ENCODE assay signal across 17 mouse cellular contexts in the genomic region with DNA sequence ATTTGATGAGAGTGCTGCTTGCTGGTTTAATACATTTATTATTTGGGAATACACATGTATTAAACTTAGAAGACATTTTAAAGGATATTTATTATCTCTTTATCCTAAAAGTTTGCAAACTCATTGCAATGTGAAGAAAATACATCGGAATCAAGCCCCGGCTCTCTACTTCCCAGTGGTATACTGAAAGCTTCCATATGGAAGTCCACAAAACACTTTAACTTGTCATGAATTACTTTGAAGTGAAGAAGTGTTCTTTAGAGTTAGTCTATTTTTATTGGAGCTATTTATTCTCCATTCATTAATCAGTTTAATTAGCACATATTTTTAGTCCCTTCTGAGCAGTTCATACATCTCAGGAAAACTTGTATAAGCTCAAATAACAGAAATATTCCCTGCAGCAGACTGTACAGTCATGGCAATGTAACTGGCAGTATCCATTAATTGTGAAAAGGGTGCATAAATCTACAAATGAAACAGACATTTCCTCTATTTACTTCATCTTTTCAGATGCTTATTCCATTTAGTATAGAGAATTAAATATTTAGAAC.
"Had no signal": no experiment of that assay in that cellular context is flagged by ENCODE, and none has a peak within 500 bp of the region (broad histone marks: within the 10 kb centered on the region; RNA-seq: fewer than 3 reads in every experiment).

No protein-coding gene starts in this region.

- ATAC-seq: liver, postnatal 0 days; lung, postnatal 0 days; midbrain, embryonic 13.5 days; midbrain, embryonic 15.5 days had no signal

- H3K4me3 ChIP-seq: lung, embryonic 15.5 days; megakaryocyte, embryonic 14.5 days; midbrain, embryonic 13.5 days; midbrain, embryonic 15.5 days; neural tube, embryonic 12.5 days; stomach, embryonic 15.5 days had no signal

- H3K4me1 ChIP-seq: lung, embryonic 15.5 days; megakaryocyte, embryonic 14.5 days; midbrain, embryonic 13.5 days; midbrain, embryonic 15.5 days; neural tube, embryonic 12.5 days; stomach, embryonic 15.5 days had no signal

- H3K9ac ChIP-seq: liver, postnatal 0 days; lung, embryonic 15.5 days; midbrain, embryonic 13.5 days; midbrain, embryonic 15.5 days; neural tube, embryonic 12.5 days; stomach, embryonic 15.5 days had no signal

- H3K27me3 ChIP-seq: lung, embryonic 15.5 days; megakaryocyte, embryonic 14.5 days; midbrain, embryonic 13.5 days; midbrain, embryonic 15.5 days; neural tube, embryonic 12.5 days; stomach, embryonic 15.5 days had no signal

- H3K27ac ChIP-seq: lung, embryonic 15.5 days; macrophage; midbrain, embryonic 13.5 days; midbrain, embryonic 15.5 days; neural tube, embryonic 12.5 days; stomach, embryonic 15.5 days; stomach, postnatal 0 days had no signal

- H3K9me3 ChIP-seq: lung, embryonic 15.5 days; megakaryocyte, embryonic 14.5 days; midbrain, embryonic 13.5 days; midbrain, embryonic 15.5 days; neural tube, embryonic 12.5 days; stomach, embryonic 15.5 days had no signal

- DNase-seq: liver, postnatal 0 days; lung, postnatal 14 days; lung, postnatal 36 days; right cerebral cortex, postnatal 14 days; thymus, adult 2 months; thymus, postnatal 25 days; thymus, postnatal 4 days had no signal

- H3K36me3 ChIP-seq: lung, embryonic 15.5 days; midbrain, embryonic 13.5 days; midbrain, embryonic 15.5 days; neural tube, embryonic 12.5 days; stomach, embryonic 15.5 days had no signal

- H3K4me2 ChIP-seq: lung, embryonic 15.5 days; midbrain, embryonic 11.5 days; midbrain, embryonic 13.5 days; midbrain, embryonic 15.5 days; neural tube, embryonic 12.5 days; stomach, embryonic 15.5 days had no signal
